18 mouse cellular contexts compared by ENCODE assay signal in the genomic region with DNA sequence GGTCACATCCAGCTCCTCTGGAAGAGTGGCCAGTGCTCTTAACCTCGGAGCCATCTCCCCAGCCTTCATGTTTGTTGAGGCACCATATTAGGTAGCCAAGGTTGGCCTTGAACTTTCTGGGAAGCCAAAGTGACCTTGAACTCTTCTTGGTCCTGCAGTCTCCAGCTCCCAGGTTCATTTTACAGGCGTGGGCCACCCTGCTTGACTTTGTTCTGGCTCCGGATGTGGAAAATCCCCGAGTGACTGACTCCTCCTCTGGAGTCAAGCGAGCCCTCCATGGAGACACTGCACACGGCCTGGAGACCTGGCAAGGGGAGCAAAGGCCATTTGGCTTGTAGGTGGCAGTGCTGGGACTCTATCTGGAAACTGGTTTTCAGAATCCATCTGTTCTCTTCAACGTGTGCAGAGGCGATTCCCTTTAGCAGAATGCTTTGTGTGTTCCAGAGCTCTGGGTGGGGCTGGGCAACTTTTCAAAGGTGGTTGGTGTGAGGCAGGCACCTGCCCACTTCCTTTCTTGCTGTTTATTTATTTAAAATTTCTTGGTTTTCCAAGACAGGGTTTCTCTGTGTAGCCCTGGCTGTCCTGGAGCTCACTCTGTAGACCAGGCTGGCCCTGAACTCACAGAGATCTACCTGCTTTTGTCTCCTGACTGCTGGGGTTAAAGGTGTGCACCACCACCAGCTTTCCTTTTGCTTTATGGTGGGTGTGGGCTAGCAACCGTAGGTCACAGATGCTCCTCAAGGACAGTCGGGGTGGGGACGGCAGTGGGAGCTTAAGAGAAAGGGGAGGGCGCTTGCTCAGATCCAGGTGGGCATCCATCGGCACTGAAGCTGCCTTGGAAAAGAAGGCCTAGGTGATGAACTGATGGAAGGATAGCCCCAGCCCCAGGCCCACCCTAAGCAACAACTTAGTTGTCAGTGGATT. TPM values are rescaled to one million over a fixed set of nuclear protein-coding genes. Genes with fewer than 3 reads are reported as not detected.
A peak's percentile ranks its signal among the peaks of the same experiment; 100 is the strongest.
DNase-seq lines count a peak whose midpoint lies in the region; ATAC-seq and TF ChIP-seq lines count a peak whose summit lies in the region.
"Had no signal": no experiment of that assay in that cellular context is flagged by ENCODE, and none has a peak within 500 bp of the region (broad histone marks: within the 10 kb centered on the region; RNA-seq: fewer than 3 reads in every experiment).

No protein-coding gene starts in this region.

- no peak for ATAC-seq in midbrain, embryonic 14.5 days (ENCODE audit: low FRiP score, low TSS enrichment)
- ATAC-seq: intestine, embryonic 15.5 days had no signal

- H3K27ac ChIP-seq in midbrain, embryonic 14.5 days (replicated peaks; ENCODE audit: low read depth, low read length): no peak overlapping the region
- H3K27ac ChIP-seq: heart, embryonic 15.5 days; hindbrain, embryonic 10.5 days; intestine, embryonic 15.5 days; liver, embryonic 15.5 days; neural tube, embryonic 13.5 days had no signal

- no peaks in the 10 kb centered on the region for H3K4me1 ChIP-seq in lung, adult 2 months (ENCODE audit: control insufficient read depth, insufficient read depth, low read length)
- no peaks in the 10 kb centered on the region for H3K4me1 ChIP-seq in midbrain, embryonic 14.5 days (ENCODE audit: control insufficient read depth, insufficient read depth, low read length)
- H3K4me1 ChIP-seq: neural tube, embryonic 13.5 days had no signal

- H3K27me3 ChIP-seq in midbrain, embryonic 14.5 days (ENCODE audit: control insufficient read depth, insufficient read depth, low read length): no peaks in the 10 kb centered on the region
- H3K27me3 ChIP-seq: heart, embryonic 15.5 days; intestine, embryonic 15.5 days; liver, embryonic 15.5 days; neural tube, embryonic 13.5 days had no signal

- H3K4me2 ChIP-seq in midbrain, embryonic 14.5 days (ENCODE audit: low read length): no peak overlapping the region
- H3K4me2 ChIP-seq: heart, embryonic 15.5 days; intestine, embryonic 15.5 days; liver, embryonic 15.5 days; neural tube, embryonic 13.5 days had no signal

- no peak for TF ChIP-seq CTCF in lung, adult 2 months (IDR thresholded peaks at IDR 0.05; ENCODE audit: insufficient read depth, low read length)

- no peak for TF ChIP-seq POLR2A in lung, adult 2 months (IDR thresholded peaks at IDR 0.05; ENCODE audit: borderline replicate concordance, extremely low read depth, low read depth, low read length)

- H3K36me3 ChIP-seq in midbrain, embryonic 14.5 days (ENCODE audit: control insufficient read depth, insufficient read depth, low read length): peaks cover under 1% of the 10 kb centered on the region; the same call in 1 of the 2 replicates
- H3K36me3 ChIP-seq: heart, embryonic 15.5 days; hindbrain, embryonic 10.5 days; intestine, embryonic 15.5 days; liver, embryonic 15.5 days had no signal

- H3K4me3 ChIP-seq in lung, adult 2 months (replicated peaks; ENCODE audit: extremely low read depth, low read depth, low read length): no peak overlapping the region
- no peak overlapping the region for H3K4me3 ChIP-seq in midbrain, embryonic 14.5 days (replicated peaks; ENCODE audit: low read depth, low read length)
- H3K4me3 ChIP-seq: heart, embryonic 15.5 days; hindbrain, embryonic 10.5 days; intestine, embryonic 15.5 days; liver, embryonic 15.5 days; neural tube, embryonic 13.5 days had no signal

- 75% methylated on average over 13 of the region's 13 CpGs for WGBS in lung, adult 2 months
- 82% methylated on average over 13 of the region's 13 CpGs for WGBS in midbrain, embryonic 14.5 days

- DNase-seq in adrenal gland, postnatal 10 days: peak; percentile 30
- no peak for DNase-seq in adrenal gland, adult 2 months
- DNase-seq in kidney, adult 8-10 months: peak; percentile 45 to 55
- no peak for DNase-seq in kidney, adult 18-20 months
- DNase-seq in lung, postnatal 36 days: peak; percentile 34
- DNase-seq in lung, adult 2 months: no peak
- DNase-seq in gastrocnemius, postnatal 25 days: no peak
- DNase-seq in midbrain, embryonic 14.5 days: no peak
- DNase-seq: adrenal gland, postnatal 25 days; cerebellum, postnatal 14 days; lung, postnatal 14 days; thymus, adult 2 months had no signal

- H3K9ac ChIP-seq in midbrain, embryonic 14.5 days (replicated peaks; ENCODE audit: low read length): no peak overlapping the region
- H3K9ac ChIP-seq: heart, embryonic 15.5 days; intestine, embryonic 15.5 days; liver, embryonic 15.5 days; neural tube, embryonic 13.5 days had no signal

- no peaks in the 10 kb centered on the region for H3K9me3 ChIP-seq in midbrain, embryonic 14.5 days (ENCODE audit: control insufficient read depth, low read length)
- H3K9me3 ChIP-seq: heart, embryonic 15.5 days; hindbrain, embryonic 10.5 days; intestine, embryonic 15.5 days; liver, embryonic 15.5 days; neural tube, embryonic 13.5 days had no signal

RNA-seq across cellular contexts. Expression of a gene that starts 30.8 kb away (rescaled TPM):
- 10 to 100 TPM; 41.5 to 56.4 TPM for total RNA-seq in adrenal gland, postnatal 10 days (2021)
- 10 to 100 TPM; 81.4 to 93.4 TPM for total RNA-seq in adrenal gland, adult 2 months (2021)
- polyA plus RNA-seq in adrenal gland, adult 2 months (2012; rRNA removed): 52.0 and 52.7 TPM in 2 replicates
- 24.7 and 25.1 TPM in 2 replicates for polyA plus RNA-seq in lung, adult 2 months (2012; rRNA removed)
- 1 to 10 TPM; 3.0 to 7.9 TPM for total RNA-seq in gastrocnemius, postnatal 25 days (2021)
- polyA plus RNA-seq in midbrain, embryonic 14.5 days (2014; fragmentation: Nextera tagmentation; extraction: Ambion mirVana): 20.9 and 26.1 TPM in 2 replicates
- total RNA-seq: granulocyte monocyte progenitor cell, adult 5-6 weeks had no signal

Comparison
In these comparisons a context has a peak if more than half of its experiments do, and no peak if none do; other contexts are left out.
1. DNase-seq: peak in adrenal gland, postnatal 10 days (single experiment), kidney, adult 8-10 months (2 of 2) and lung, postnatal 36 days (single experiment); none in adrenal gland, adult 2 months (single experiment), kidney, adult 18-20 months (single experiment), lung, adult 2 months (single experiment), gastrocnemius, postnatal 25 days (single experiment) and midbrain, embryonic 14.5 days (single experiment).
2. RNA of a gene that starts 30.8 kb away (total RNA-seq): 81.4 to 93.4 TPM in adrenal gland, adult 2 months and 41.5 to 56.4 TPM in adrenal gland, postnatal 10 days; 3.0 to 7.9 TPM in gastrocnemius, postnatal 25 days; every median in the first group is over 4 times any median in the second.